Mouse (Mus musculus) megakaryocyte-erythroid progenitor cell, adult 5-6 weeks (primary cell): ENCODE data around the gene Svop. TPM values are rescaled to one million over a fixed set of nuclear protein-coding genes. Genes with fewer than 3 reads are reported as not detected.

Experiments
- ATAC-seq: replicated peaks from 2 replicates; pipeline ENCODE4 v1.8.0; 2016; ENCODE audit warnings: mild to moderate bottlenecking, inconsistent platforms; ENCODE audit not compliant: severe bottlenecking, poor library complexity, low FRiP score, low TSS enrichment
- total RNA-seq, 2 experiments: library from RNA; stranded (forward) in 1 of 2; stranded (reverse) in 1 of 2; fragments of 200-1000, 215-1000 nt in 1 of 2; fragments of >200 nt in 1 of 2; fragmentation: Nextera tagmentation in 1 of 2; gene quantifications; 2 replicates each; pipeline ENCODE4 v1.2.3; 2014 to 2017

Gene Svop
- total RNA-seq, 2 experiments from 2014 or later, result not detected

DNA sequence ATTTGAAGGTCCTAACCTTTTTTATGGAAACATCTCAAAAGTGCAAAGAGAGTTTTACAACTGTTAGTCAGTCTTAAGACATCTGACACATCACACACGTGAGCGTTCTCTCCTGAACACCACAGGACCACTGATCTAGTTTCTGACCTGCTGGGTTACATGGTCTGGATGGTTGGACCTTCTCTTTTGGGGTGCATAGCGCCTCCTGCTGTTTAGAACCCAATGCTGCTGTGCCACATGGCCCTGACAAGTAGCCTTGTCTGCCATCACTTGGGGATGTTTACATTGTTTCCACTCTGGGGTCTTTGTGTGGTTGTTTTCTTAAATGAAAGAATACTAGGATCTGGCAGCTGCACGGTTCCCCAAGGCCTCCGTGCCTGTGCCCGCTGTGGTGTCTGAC, 22.0 kb upstream of the Svop start:
- ATAC-seq, result no peak

DNA sequence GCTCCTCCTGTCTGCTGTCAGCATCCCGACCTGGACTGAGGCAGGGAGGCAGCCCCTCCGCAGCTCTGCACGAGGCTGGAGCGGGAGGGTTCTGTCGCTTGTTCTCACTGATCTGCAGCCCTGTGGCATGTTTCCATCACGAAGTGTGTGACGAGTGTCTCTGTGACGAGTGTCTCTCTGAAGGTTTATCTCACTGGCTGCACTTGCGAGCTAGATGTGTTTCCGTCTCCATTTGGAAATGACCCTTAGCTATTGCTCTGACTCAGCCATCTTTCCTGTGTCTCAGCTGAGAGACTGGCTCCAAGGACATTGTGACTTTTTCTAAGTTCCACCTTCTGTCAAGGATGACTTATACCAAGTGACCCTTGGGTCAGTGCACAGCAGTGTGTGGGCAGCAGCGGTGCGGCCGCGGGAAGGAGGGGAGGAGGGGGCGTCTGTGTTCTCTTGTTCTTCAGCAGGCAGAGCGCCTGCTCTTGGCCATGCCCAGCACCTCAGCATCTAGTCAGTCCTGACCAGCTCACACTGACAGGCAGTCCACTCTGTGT, 15.1 kb upstream of the Svop start:
- no peak for ATAC-seq

DNA sequence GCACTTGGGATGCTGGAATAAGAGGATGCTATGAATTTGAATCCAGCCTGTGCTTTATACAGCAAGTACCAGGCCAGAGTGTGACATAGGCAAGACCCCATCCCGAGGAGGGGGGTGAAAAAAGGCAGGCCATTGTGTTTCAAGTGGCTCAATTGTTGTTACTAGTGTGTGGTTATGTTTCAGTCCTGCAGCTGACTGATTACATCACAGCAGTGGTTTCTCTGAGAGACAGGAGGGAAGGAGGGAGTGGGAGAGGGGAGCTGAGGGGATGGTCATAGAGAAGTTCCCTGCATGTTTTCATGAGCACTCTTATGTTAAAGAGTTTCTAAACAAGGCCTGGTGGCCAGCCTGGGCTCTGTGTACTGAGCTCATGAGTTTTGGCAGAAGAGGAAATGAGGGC, 11.4 kb upstream of the Svop start:
- no peak for ATAC-seq

DNA sequence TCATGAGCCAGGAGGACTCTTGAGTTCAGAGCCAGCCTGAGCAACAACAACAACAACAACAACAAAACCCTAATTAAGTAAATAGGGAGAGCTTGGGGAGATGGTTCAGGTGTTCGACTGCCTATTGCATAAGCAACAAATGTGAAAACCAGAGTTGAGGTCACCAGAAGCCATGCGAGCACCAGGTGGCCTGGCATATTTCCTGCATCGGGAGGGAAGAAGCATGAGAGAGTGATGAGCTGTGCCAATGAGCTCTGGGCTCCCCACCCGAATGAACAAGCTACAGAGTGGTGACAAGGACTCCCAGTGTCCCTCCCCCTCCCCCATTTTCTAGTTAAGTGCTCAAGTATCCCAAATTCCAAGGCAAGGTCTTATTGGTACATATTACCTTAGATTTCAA, 10.5 kb upstream of the Svop start:
- ATAC-seq, result no peak

DNA sequence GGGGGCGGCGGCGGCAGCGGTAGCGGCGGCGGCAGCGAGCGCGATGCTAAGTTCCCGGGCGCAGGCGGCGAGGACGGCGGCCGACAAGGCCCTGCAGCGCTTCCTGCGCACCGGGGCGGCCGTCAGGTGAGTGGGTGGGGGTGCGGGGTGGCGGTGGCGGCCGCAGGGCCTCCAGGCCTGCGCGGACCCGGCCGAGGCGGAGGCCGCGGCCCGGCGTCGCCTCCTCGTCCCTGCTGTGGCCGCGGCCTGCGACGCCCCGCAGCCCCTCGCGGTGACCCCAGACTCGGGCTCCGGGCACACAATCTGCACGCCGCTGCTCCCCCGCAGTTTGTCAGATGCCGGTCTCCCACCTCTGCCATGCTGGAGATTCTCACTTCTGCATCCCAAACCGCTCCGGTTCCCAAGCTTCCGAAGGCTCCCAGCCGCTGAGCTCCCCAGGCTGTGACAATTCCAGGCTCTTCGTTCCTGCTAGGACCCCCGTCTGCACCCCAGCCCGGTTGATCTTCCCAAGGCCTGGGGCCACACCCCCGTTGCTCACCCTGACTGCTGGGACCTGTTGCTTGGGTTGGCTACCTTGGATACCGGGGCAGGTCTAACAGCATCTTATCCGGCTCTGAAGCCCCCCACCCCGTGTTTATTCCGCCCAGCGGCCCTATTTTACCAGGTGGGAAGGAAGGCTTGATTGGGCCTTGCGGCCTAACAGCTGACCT, 9.2 kb upstream of the Svop start:
- no peak for ATAC-seq

DNA sequence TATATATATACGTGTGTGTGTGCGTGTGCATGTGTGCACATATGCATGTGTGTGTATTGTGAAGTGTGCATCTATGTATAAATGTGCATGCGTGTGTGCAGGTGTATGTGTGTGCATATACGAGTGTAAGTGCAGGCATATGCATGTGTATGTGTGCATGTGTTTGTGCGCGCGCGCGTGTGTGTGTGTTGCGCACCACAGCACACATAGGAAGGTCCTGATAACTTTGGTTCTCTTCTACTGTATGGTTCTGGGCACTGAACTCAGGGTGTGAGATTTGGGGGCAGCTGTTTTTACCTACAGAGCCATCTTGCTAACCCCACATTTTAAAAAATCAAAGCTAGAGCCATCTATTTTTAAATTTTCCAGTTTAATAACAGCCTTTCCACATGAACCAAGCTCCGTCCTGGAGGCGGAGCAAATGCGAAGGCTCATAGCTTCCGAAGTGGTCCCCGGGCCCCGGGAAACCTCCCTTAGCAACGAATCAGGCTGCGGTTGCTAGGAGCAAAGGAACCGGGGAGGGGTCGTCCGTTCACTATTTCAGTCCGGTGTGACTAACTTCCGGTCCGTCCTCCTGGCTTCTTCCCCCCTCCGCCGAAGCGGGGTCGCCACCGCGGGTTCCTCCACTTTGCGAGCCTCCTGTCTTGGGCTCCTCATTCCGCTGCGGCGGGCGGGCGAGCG, 8.5 kb upstream of the Svop start:
- peak; percentile 70 for ATAC-seq

DNA sequence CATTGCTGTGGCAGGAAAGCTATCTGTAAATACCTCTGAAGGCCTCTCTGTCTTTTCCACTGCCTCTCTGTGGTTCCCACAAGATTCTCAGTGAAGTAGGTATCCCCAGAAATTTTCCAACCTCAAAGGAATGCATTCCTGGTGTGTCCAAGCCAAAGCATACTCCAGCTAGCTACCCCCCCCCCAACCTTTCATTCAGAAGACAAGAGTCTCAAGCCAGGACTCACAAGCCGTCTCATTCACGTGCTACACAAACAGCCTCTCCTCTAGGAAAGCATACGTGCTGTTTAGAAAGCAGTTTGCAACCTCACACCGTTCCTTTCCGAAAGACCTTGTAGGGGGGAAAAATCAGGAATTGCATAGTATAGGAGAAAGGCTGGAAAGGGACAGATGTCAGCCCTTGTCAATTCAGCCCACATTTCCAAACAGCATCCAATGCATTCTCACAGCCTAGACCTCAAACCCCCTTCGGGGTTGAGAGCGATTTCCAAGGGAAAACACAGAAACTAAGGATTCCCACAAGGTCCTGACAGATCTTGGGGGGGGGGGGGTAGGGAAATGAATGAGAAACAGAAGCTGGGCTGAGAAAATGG, 853 bp downstream of the Svop start:
- ATAC-seq, result no peak

DNA sequence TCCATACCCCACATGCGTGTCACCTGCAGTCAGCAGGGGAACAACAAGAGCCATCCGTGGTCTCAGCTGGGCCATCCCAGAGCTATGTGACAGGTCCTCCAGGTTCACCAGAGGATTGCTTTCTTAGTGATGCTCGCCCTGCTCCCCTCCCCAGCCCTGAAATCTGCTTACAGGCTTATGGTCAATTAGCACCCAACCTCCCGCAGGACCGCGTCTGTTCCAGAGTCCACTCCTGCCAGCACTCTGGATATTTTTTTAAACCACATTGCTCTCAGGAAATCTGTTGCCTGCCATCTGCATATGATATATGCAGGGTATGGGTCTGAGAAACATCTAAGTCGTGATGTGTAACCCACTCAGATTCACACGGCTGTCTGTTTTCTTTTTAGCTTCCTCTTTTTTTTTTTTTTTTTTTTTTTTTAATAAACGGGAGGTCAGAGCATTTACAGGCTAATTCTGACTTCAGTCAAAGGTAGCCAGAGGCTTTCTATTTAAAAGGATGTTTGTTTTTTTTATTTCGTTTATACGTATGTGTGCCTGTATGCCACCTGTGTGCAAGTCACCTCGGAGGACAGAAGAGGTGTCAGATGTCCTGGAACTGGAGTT, 3.4 kb downstream of the Svop start:
- no peak for ATAC-seq

DNA sequence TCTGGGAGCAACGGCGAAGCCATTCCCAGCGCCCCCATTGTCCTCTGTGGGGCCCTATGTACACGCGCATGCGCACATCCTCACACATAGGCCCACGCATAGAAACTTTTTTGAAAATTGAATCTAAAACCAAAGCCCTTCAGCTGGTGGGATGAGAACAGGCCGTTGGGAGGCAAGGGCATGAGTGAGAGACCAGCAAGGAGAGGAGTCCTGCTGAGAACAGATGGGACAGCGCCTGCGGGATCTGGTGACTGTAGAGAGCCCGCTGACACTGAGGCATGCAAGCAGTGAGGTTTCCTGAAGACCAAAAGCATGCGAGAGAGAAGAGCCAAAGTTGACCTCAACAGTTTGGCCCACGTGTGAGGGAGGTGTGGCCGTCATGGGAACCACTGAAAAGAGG, 5.9 kb downstream of the Svop start:
- ATAC-seq, result no peak

DNA sequence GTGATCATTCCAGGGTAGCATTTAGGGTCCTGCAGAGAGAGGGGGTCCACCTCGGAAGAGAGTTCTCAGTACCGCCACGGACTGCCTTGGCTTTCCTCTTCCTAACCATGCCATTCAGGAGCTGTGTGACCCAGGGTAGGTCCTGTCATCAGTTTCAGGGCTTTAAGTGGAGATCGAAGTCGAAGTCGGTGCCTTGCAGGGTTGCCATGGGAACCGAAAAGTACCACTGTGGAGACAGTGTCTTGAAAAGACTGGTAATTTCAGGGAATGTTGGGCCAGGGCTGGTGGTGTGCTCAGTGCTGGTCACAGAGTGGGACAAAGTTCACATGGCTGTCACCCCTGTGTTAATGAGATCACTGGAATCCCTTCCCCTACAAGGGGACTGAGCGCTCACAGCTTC, 14.4 kb downstream of the Svop start:
- ATAC-seq, result no peak

DNA sequence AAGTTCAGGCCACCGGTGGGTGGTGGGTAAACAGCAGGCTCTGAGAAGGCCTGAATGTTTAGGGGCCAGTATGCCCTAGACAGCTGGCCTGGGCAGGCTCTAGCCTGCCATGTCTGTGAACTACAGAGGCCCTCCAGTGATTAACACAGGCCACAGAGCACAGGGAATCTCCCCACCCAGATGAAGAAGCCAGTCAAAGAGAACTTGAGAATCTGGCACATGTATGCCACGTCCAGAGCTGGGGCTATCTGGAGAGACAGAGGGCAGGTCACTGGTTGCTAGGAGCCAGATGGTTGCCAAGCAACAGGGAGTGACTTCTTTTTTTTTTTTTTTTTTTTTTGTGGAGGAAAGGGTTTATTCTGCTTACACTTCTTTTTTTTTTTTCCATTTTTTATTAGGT, 19.1 kb downstream of the Svop start:
- no peak for ATAC-seq

DNA sequence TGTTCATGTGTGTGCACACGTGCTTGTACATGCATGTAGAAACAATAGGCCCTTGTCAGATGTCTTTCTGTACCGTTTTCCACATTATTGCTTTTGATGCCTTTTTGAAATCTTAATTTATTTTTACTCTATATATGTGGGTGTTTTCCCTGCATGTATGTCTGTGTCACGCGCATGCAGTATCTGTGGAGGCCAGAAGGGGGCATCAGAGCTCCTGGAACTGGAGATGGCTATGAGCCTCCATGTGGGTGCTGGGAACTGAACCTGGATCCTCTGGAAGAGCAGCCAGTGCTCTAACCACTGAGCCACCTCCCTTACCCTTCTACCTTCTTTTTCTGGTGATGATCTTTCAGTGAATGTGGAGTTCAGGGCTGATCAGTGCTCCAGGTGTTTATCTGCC, 20.5 kb downstream of the Svop start:
- ATAC-seq, result no peak

DNA sequence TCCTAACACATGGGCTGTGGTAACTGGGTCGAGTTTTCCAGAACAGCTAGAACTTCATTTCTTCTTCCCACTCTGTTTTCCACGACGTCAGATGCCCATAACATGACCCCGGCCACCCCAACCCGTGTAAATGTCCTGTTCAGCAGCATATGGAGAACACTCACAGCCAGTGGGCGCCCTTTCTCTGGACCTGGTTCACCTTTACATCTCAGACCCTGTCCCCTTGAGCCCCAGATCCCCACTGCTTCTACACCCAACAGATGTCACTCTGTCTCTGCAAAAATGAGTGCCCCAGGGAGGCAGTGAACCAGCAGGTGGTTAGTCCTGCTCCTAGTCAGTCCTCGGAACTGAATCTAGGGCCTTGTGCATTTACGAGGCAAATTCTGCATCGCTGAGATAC, 23.4 kb downstream of the Svop start:
- no peak for ATAC-seq

DNA sequence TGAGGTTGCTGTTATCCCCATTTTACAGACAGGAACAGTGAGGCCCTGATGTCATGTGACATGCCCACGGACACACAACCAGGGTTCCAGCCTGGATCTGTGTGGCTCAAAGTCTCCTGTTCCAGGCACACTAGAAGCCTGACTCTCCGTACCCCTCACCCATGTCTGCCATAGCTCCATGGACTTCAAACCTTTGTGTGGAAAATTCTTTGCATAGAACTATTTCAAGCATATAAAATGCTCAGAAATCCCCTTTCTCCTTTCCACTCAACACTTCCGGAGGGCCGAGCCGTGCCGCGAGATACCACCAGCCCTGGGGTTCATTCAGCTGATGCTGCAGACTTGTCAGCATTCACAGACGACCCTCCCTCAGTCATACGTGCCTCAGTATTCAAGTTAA, 23.8 kb downstream of the Svop start:
- no peak for ATAC-seq

DNA sequence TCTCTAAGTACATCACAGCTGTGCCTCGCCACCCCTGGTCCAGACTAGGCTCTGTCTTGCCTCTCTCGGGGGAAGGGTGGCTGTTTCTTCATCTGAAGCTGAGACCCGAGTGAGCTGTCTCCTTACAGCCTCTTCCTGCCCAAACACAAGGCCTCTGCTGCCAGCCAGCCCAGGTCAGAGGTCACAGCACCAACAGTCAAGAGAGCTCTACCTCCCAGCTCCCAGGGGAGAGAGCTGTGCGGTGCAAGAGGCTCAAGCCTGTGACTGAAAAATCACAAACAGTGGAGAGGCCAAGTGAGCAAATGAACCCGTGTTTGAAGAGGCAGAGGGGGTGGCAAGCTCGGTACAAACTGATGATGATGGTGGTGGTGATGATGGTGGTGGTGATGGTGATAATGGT, 24.8 kb downstream of the Svop start:
- no peak for ATAC-seq

DNA sequence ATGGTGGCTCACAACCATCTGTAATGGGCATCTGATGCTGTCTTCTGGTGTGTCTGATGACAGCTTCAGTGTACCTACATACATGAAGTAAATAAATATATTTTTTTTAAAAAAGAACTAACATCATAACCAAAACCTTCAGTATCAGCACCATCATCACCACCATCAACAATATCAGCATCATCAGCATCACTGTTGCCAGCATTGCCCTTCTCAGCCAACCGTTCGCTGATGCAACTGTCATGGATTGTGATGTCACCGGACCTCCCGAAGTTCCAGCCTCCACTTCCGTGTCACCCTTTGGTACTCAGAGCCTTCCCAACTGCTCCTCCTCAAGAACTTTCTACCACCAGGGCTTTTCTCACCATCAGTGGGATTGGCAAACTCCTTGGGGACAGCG, 26.2 kb downstream of the Svop start, which contains the start of gene Usp30:
Gene Usp30, plus strand, starts transcription at position 301 of the 400 bp plus-strand sequence.
- no peak for ATAC-seq

DNA sequence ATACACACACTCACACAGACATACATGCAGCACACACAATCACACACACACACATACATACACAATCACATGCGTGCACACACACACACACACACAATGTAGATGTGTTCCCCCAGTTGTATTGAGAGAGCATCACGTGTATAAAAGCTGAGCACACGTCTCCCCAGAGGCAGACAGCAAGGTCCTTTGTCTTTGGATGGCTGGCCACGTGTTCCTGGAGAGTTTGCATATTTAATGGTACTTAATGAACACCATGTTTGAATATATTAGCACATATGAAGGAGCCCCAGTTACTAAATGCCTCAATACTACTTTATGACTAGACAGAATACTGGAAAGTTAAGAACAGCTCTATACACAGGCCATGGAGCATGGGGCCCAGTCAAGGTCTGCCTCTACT, 27.4 kb downstream of the Svop start:
- ATAC-seq, result no peak

DNA sequence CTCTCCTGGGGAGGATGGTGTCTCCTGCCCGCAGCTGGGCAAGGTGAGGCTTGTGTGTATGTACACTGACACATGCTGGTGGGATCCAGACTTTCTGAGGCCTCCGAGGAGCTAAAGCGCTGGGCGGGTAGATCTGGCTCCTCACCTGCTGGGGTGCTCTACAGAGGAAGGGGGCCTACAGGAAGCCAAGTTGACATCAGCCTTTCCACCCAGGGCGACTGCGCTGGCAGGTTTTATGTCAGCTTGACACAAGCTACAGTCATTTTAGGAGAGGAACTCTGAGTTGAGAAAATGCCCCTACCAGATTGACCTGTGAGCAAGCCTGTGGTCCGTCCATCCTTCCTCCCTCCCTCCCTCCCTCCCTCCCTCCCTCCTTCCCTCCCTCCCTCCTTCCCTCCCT, 29.7 kb downstream of the Svop start:
- ATAC-seq, result no peak

DNA sequence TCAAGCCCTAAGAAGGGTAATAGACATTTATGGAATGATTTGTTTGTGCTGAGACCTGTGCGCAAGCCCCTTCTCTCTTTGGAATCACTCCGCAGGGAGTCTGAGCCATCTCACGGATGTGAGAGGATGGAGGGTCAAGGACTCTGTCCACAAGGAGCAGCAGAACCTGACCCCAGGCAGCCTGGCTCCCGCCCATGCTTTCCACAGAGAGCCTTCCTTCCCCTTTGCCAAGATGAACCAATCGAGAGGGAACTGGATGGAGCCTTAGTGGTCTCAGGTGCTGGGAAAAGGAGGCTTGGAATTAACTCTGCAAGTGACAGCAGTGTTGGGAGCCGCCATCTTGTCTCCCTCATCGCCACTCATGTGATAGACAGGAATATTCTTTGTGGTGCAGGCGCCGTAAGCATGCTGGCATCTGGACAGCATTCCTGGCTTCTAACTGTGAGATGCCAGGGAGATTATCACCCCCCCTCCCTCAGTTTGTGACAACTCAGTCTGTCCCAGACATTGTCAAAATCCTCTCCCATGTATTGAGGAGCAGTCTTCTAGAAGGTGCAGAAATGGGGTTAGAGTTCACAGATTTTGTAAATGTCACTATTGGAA, 34.1 kb downstream of the Svop start:
- no peak for ATAC-seq

DNA sequence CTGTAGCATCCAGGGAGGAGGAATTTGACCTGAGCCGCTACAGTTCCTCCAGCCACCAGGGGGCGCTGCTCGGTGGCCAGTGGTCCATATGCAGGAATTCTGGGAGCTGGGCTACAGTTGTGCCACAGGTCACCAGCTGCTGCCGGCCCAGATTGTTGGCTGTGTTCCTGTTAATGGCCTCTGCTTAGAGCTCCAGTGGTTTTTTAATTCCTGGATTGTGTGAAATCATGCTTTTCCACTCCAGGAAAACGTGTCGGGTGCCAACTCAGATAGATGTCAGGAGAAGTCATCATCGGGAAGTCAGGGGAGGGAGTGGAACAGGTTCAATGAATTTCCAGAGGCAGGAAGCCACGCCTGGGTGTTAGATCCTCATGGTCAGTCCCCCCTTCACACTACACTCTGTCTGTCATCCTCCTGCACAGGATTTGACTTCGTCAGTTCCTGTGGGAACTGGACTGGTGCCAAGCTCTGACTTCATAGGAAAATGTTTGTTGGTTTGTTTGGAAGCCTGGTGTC, 39.1 kb downstream of the Svop start:
- ATAC-seq, result peak; percentile 58
